Mouse (Mus musculus) forebrain, embryonic 15.5 days (tissue): ENCODE results near the gene Acss1. TPM values are rescaled to one million over a fixed set of nuclear protein-coding genes. Genes with fewer than 3 reads are reported as not detected.

Experiments used
- ATAC-seq: fragments of 200-750 bp; cut with Nextera tagmentation; replicated peaks from 2 replicates; pipeline ENCODE4 v1.8.0; 2017; ENCODE audit warnings: mild to moderate bottlenecking, moderate TSS enrichment, moderate library complexity
- H3K27ac ChIP-seq: fragments of 300-500 bp; sonication (generic); replicated peaks from 2 replicates; pipeline ENCODE4 v1.5.1; 2015; ENCODE audit warnings: mild to moderate bottlenecking, inconsistent platforms
- H3K27me3 ChIP-seq: fragments of 300-500 bp; sonication (generic); 2 replicates; pipeline ENCODE4 v1.6.1; 2015; ENCODE audit warnings: inconsistent platforms
- H3K36me3 ChIP-seq: fragments of 300-500 bp; sonication (generic); 2 replicates; pipeline ENCODE4 v1.6.1; 2015; ENCODE audit warnings: mild to moderate bottlenecking, inconsistent platforms
- H3K4me1 ChIP-seq: fragments of 300-500 bp; sonication (generic); 2 replicates; pipeline ENCODE4 v1.6.1; 2015; ENCODE audit warnings: inconsistent platforms
- H3K4me2 ChIP-seq: fragments of 300-500 bp; sonication (generic); replicated peaks from 2 replicates; pipeline ENCODE4 v1.6.1; 2015; ENCODE audit warnings: mild to moderate bottlenecking, inconsistent platforms
- H3K4me3 ChIP-seq: fragments of 300-500 bp; sonication (generic); 2 replicates; pipeline ENCODE4 v1.5.1; 2015; ENCODE audit warnings: mild to moderate bottlenecking, inconsistent platforms
- H3K9ac ChIP-seq: fragments of 300-500 bp; sonication (generic); replicated peaks from 2 replicates; pipeline ENCODE4 v1.6.1; 2015; ENCODE audit warnings: mild to moderate bottlenecking, inconsistent platforms
- H3K9me3 ChIP-seq: fragments of 300-500 bp; sonication (generic); 2 replicates; pipeline ENCODE4 v1.6.1; 2016; ENCODE audit warnings: inconsistent platforms
- WGBS: fragments of 180-500 bp; shearing (Covaris S2); methylation state at CpG from one replicate; pipeline ENCODE4 v1.1.7; 2015; ENCODE audit warnings: mixed read lengths; 5-methylcytosine and 5-hydroxymethylcytosine counted together
- polyA plus RNA-seq: library from polyadenylated mRNA; unstranded; fragments of >200 nt; fragmentation: Nextera tagmentation; extraction: Ambion mirVana; gene quantifications from 2 replicates; pipeline ENCODE4 v1.2.1, GENCODE M21; 2015

The Acss1 gene
- polyA plus RNA-seq, 1 experiment from 2014 or later = 26.3 TPM

- WGBS = 96% methylated on average over 1 of the region's 1 CpGs
- no peak overlapping the region for H3K9ac ChIP-seq
- H3K36me3 ChIP-seq = peaks cover 21% of the 10 kb centered on the region
- no peaks in the 10 kb centered on the region for H3K27me3 ChIP-seq
- H3K4me3 ChIP-seq = no peak overlapping the region
- H3K9me3 ChIP-seq = no peaks in the 10 kb centered on the region
- H3K27ac ChIP-seq = no peak overlapping the region
- H3K4me2 ChIP-seq = no peak overlapping the region
- no peaks in the 10 kb centered on the region for H3K4me1 ChIP-seq
- ATAC-seq = no peak
Measured at GRCm38 (mm10) chr2:150579628-150580027, 88.7 kb downstream of the Acss1 start.

DNA sequence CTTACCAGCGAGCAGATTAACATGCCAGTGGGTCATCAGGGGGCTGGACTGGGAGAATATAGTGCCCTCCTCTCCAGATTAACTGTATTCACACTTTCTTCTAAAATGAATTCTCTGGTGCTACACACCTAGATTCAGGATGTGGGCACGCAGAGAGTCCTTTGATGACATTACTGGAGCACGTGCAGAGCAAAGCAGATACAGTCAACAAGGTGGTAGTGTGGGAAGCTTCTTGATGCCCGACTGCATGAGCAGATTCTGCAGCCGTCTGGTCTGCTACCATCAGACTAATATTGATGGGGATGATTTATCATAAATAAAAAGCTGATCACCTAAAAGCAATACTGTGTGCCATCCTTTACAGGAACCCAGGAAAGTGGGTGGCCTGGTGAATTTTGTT is 89.7 kb downstream of the Acss1 start:
- no peak for ATAC-seq
- H3K4me1 ChIP-seq = no peaks in the 10 kb centered on the region
- no peak overlapping the region for H3K4me2 ChIP-seq
- peaks cover 11% of the 10 kb centered on the region for H3K36me3 ChIP-seq
- no peaks in the 10 kb centered on the region for H3K9me3 ChIP-seq
- H3K27ac ChIP-seq = no peak overlapping the region
- no peak overlapping the region for H3K4me3 ChIP-seq
- H3K9ac ChIP-seq = no peak overlapping the region
- H3K27me3 ChIP-seq = no peaks in the 10 kb centered on the region
- WGBS = 88% methylated on average over 5 of the region's 5 CpGs

DNA sequence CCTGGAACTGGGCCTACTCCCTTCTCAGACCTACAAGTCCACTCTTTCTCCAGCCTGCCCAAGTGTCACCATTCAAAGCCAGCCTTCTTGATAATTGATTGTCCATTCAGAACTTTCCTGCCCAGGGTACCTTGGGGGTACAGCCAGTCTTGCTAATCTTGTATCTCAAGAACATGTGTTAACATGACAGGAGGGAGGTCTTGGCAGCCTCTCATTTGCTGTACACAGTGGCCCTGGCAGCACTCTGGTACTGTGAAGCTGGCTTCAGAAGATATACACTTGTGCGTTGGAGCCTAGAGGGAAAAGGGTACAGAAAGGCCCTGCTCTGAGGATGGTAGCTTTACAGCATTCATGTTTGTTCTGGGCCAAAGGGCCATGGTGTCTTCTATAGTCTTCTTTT is 92.0 kb downstream of the Acss1 start:
- no peaks in the 10 kb centered on the region for H3K4me1 ChIP-seq
- H3K9me3 ChIP-seq = no peaks in the 10 kb centered on the region
- H3K9ac ChIP-seq = no peak overlapping the region
- no peak overlapping the region for H3K4me3 ChIP-seq
- ATAC-seq = no peak
- 87% methylated on average over 1 of the region's 1 CpGs for WGBS
- peaks cover 5% of the 10 kb centered on the region; the same call in 1 of the 2 replicates for H3K36me3 ChIP-seq
- no peaks in the 10 kb centered on the region for H3K27me3 ChIP-seq
- no peak overlapping the region for H3K4me2 ChIP-seq
- H3K27ac ChIP-seq = no peak overlapping the region

DNA sequence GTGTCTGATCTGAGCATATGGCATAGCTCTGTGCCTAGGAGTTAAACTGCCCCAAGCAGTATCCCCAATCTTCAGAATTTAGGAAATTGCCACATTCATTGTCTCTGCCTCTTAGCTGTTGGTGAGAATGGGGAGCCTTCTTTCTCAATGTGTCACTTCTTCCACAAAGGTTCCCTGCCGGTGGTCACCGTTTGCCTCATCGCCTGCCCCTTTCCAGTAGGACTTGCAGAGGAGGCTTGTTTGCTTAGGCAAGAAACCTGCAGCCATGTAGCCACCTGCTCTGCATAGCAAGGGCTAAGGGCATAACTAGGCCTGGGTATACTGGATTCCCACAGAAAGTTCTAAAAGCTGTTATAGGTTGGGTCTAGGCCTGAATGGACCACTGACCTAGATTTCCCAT is 95.8 kb downstream of the Acss1 start:
- Histone ChIP-seq H3K27me3 (no peaks in the 10 kb centered on the region), H3K4me3 (no peak overlapping the region), H3K9me3 (no peaks in the 10 kb centered on the region), H3K9ac (no peak overlapping the region), H3K27ac (no peak overlapping the region), H3K4me2 (no peak overlapping the region), H3K36me3 (no peaks in the 10 kb centered on the region), H3K4me1 (no peaks in the 10 kb centered on the region)
- 86% methylated on average over 3 of the region's 3 CpGs for WGBS
- ATAC-seq = no peak

- no peaks in the 10 kb centered on the region for H3K4me1 ChIP-seq
- H3K4me2 ChIP-seq = no peak overlapping the region
- H3K9ac ChIP-seq = no peak overlapping the region
- ATAC-seq = no peak
- H3K9me3 ChIP-seq = no peaks in the 10 kb centered on the region
- H3K27me3 ChIP-seq = no peaks in the 10 kb centered on the region
- 87% methylated on average over 2 of the region's 2 CpGs for WGBS
- H3K4me3 ChIP-seq = no peak overlapping the region
- H3K36me3 ChIP-seq = no peaks in the 10 kb centered on the region
- no peak overlapping the region for H3K27ac ChIP-seq
Measured at GRCm38 (mm10) chr2:150570761-150571160, 97.5 kb downstream of the Acss1 start.

DNA sequence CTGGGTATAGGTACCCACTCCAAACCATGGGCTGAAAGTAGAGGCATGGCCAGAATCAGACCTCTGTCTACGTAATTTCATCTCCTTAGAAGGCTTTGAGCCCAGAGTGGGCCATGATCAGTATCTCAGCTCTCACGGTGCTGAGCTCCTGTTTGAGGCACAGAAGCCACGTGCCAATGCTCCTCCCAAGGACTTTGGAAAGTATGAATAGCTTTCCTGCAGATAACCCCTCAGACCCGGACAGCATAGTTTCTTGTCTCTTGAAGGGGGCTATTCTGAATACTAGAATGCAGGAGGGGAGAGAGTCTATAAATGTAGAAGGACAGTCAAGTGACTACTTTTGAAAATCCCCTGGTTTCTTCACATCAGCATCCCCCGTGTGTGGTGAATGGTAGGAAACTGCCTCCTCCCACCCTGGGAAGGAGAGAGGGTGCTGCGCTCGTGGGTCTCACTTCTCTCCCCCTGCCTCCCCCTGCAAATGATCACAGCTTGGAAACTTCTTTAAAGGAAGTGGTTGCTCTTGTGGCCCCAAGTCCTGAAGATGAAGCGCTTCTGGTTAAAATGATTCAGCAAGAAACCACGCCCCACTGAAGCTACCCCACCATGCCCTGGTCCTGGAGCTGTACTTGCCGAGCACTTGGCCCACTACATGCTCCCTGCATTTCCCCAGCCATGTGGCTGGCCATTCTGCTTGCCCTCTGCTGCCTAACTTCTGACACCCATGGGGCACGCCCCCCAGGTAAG is 98.3 kb downstream of the Acss1 start, which contains the start of gene Cst7:
Gene Cst7, plus strand, starts transcription at position 569 of the 744 bp plus-strand sequence.
- ATAC-seq = no peak
- Histone ChIP-seq H3K9ac (no peak within 1 kb of the TSS), H3K27me3 (no peaks in the 10 kb centered on the region), H3K4me2 (no peak within 1 kb of the TSS), H3K9me3 (no peaks in the 10 kb centered on the region), H3K4me3 (no peak within 1 kb of the TSS), H3K4me1 (no peaks in the 10 kb centered on the region), H3K27ac (no peak within 1 kb of the TSS), H3K36me3 (no peaks in the 10 kb centered on the region)
- WGBS = 79% methylated on average over 11 of the region's 11 CpGs

Other genes with a start within 250 kb of the Acss1 start
- 8.1 and 8.3 TPM in 2 replicates for gene Zfp442, start 217.0 kb downstream of the Acss1 start, polyA plus RNA-seq
- not detected in 2 replicates for gene Zfp345, start 183.4 kb downstream of the Acss1 start, polyA plus RNA-seq
- 0.64 TPM in 1 of 2 replicates, not detected in the other for gene Cst7, start 98.1 kb downstream of the Acss1 start, polyA plus RNA-seq
- 40.9 and 41.0 TPM in 2 replicates for gene Apmap, start 59.9 kb downstream of the Acss1 start, polyA plus RNA-seq
- not detected in 2 replicates for gene Vsx1, start 20.9 kb upstream of the Acss1 start, polyA plus RNA-seq
- 46.3 and 49.7 TPM in 2 replicates for gene Entpd6, start 80.5 kb upstream of the Acss1 start, polyA plus RNA-seq
- 93.0 and 99.8 TPM in 2 replicates for gene Pygb, start 118.2 kb upstream of the Acss1 start, polyA plus RNA-seq
- 97.7 and 98.2 TPM in 2 replicates for gene Abhd12, start 236.2 kb upstream of the Acss1 start, polyA plus RNA-seq
- 30.4 and 33.4 TPM in 2 replicates for gene Gins1, start 236.9 kb upstream of the Acss1 start, polyA plus RNA-seq